Mouse (Mus musculus): ENCODE data around the gene Ets1.

GRCm38 (mm10) chr9:32714487-32714886, 78.5 kb downstream of the Ets1 start:
- TF ChIP-seq CTCF (IDR thresholded peaks at IDR 0.05; ENCODE audit: low read depth, low read length) = no peak
- TF ChIP-seq POLR2A (IDR thresholded peaks at IDR 0.05; ENCODE audit: borderline replicate concordance, low read depth, low read length) = no peak

Measured in bone marrow macrophage, adult 2 months (primary cell).